Mouse (Mus musculus): ENCODE data around the gene Psd.
A peak's percentile ranks its signal among the peaks of the same experiment; 100 is the strongest.

Psd gene

GRCm38 (mm10) chr19:46304908-46305333 is 22.0 kb downstream of the Psd start:
- no peak for DNase-seq

- peak; percentile 94 for DNase-seq
These were observed 22.6 kb downstream of the Psd start, which contains the start of gene Nfkb2 for GRCm38 (mm10) chr19:46304216-46304841. Gene Nfkb2, plus strand, starts transcription at chr19:46304320.

GRCm38 (mm10) chr19:46303251-46304215 is 23.4 kb downstream of the Psd start:
- no peak for DNase-seq

- no peak for DNase-seq
These were observed 24.4 kb downstream of the Psd start for GRCm38 (mm10) chr19:46302551-46302950.

- no peak for DNase-seq
These were observed 26.5 kb downstream of the Psd start for GRCm38 (mm10) chr19:46300294-46301045.

GRCm38 (mm10) chr19:46296938-46297337 is 30.0 kb downstream of the Psd start:
- no peak for DNase-seq

GRCm38 (mm10) chr19:46290535-46291105 is 36.3 kb downstream of the Psd start:
- no peak for DNase-seq

- no peak for DNase-seq
These were observed 39.4 kb downstream of the Psd start for GRCm38 (mm10) chr19:46287566-46287965.

GRCm38 (mm10) chr19:46286926-46287325 is 40.0 kb downstream of the Psd start:
- no peak for DNase-seq

- no peak for DNase-seq
These were observed 40.9 kb downstream of the Psd start for GRCm38 (mm10) chr19:46286047-46286446.

- no peak for DNase-seq
These were observed 41.3 kb downstream of the Psd start for GRCm38 (mm10) chr19:46285631-46286030.

GRCm38 (mm10) chr19:46284686-46285085 is 42.3 kb downstream of the Psd start:
- DNase-seq = no peak

- no peak for DNase-seq
These were observed 44.7 kb downstream of the Psd start for GRCm38 (mm10) chr19:46282081-46282849.

- peak; percentile 28 for DNase-seq
These were observed 51.6 kb downstream of the Psd start for GRCm38 (mm10) chr19:46275307-46275706.

GRCm38 (mm10) chr19:46264762-46265161 is 62.2 kb downstream of the Psd start:
- DNase-seq = no peak

All from retina, postnatal 1 day (tissue).